Mouse (Mus musculus) embryo, embryonic 9.5 days (tissue): ENCODE measurements around the gene Gm8879.
"Not testable (repeated sequence)": the region's sequence is repeated elsewhere in the genome, so short reads cannot be mapped to it uniquely, and the experiment has no call there.

Experiments
- DNase-seq: peaks from one replicate; pipeline ENCODE4 v3.0.0-alpha.2; 2017; ENCODE audit errors: extremely low spot score

Gene Gm8879

DNA sequence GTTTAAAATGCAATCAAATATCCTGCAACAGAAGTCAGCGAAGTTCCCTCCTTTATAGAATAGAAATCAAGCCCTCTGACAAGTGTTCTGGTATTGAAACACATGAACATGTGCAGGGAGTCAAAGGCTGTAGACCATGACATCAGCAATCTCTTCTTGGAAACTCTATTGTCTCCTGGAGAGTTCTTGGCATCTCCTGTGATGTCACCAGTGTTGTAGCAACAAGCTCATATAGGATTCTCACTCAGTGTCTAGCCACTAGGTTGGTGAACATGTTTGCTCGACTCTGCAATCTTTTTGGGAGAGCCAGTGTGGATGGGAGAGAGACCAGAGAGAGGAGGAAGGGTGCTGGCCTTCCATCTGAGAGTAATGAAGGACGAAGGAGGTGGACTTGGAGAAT lies at the start of gene Gm8879:
TSS of gene Gm8879 (plus strand) at position 301 of the 400 bp plus-strand sequence.
- DNase-seq: not testable (repeated sequence)

DNA sequence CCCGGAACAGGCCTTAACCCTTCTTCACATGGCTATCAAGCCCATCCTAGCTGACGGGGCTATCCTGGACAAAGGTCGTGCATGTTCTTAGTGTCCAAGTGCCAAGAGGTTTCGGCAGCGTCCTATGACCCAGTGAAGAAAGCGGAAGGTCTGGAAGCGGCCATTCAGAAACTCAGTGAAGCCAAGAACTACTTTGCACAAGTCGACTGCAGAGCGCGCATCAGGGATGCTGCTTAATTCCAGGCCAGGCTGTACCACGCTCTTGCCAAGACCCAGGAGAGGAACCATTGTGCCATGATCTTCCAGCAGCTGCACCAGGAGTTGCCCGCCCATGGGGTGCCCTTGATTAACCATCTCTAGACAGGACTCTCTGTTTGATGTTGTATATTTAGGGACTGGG lies 10.6 kb downstream of the Gm8879 start:
- not testable (repeated sequence) for DNase-seq
